Mouse (Mus musculus) liver, postnatal 0 days (tissue): Measurements from ENCODE around the gene Iqgap1. TPM values are rescaled to one million over a fixed set of nuclear protein-coding genes. Genes with fewer than 3 reads are reported as not detected.

ENCODE experiments used
- ATAC-seq: fragments of 200-750 bp; cut with Nextera tagmentation; 2 replicates; pipeline ENCODE4 v1.8.0; 2017; ENCODE audit warnings: mild to moderate bottlenecking, moderate library complexity
- DNase-seq: peaks from one replicate; pipeline ENCODE4 v3.0.0-alpha.2; 2016
- H3K27ac ChIP-seq: fragments of 300-500 bp; sonication (generic); 2 replicates; pipeline ENCODE4 v1.5.1; 2014; ENCODE audit warnings: antibody characterized with exemption, moderate library complexity, mild to moderate bottlenecking, low read depth
- H3K27me3 ChIP-seq: fragments of 300-500 bp; sonication (generic); 2 replicates; pipeline ENCODE4 v1.6.1; 2014; ENCODE audit warnings: low read length, control low read depth, mixed read lengths; ENCODE audit not compliant: insufficient read depth
- H3K36me3 ChIP-seq: fragments of 300-500 bp; sonication (generic); replicated peaks from 2 replicates; pipeline ENCODE4 v1.6.1; 2014; ENCODE audit warnings: mild to moderate bottlenecking, control low read depth, low read length, moderate library complexity, mixed read lengths; ENCODE audit not compliant: insufficient read depth
- H3K4me1 ChIP-seq: fragments of 300-500 bp; sonication (generic); 2 replicates; pipeline ENCODE4 v1.6.1; 2014; ENCODE audit warnings: antibody characterized with exemption, mild to moderate bottlenecking, control low read depth; ENCODE audit not compliant: insufficient read depth
- H3K4me2 ChIP-seq: fragments of 300-500 bp; sonication (generic); 2 replicates; pipeline ENCODE4 v1.6.1; 2014; ENCODE audit warnings: low read depth, mild to moderate bottlenecking, low read length, moderate library complexity, mixed read lengths
- H3K4me3 ChIP-seq: fragments of 300-500 bp; sonication (generic); 2 replicates; pipeline ENCODE4 v1.5.1; 2014; ENCODE audit warnings: low read depth, low read length
- H3K9ac ChIP-seq: fragments of 300-500 bp; sonication (generic); replicated peaks from 2 replicates; pipeline ENCODE4 v1.6.1; 2014; ENCODE audit warnings: mild to moderate bottlenecking, moderate library complexity
- H3K9me3 ChIP-seq: fragments of 300-500 bp; sonication (generic); 2 replicates; pipeline ENCODE4 v1.6.1; 2016; ENCODE audit warnings: mild to moderate bottlenecking, control low read depth, low read length, mixed read lengths
- CTCF ChIP-seq: sonication (generic); IDR thresholded peaks from 2 replicates; pipeline ENCODE4 v1.5.1; 2016; ENCODE audit warnings: antibody characterized with exemption, low read depth
- EP300 ChIP-seq: IDR thresholded peaks from 2 replicates; pipeline ENCODE4 v1.6.1; 2016; ENCODE audit warnings: antibody characterized with exemption, low read depth, mild to moderate bottlenecking
- WGBS: fragments of 180-500 bp; shearing (Covaris S2); extraction: QIAGEN DNeasy Blood & Tissue Kit; methylation state at CpG from one replicate; pipeline ENCODE4 v1.1.7; 2014; ENCODE audit not compliant: insufficient replicate concordance; 5-methylcytosine and 5-hydroxymethylcytosine counted together
- polyA plus RNA-seq: library from polyadenylated mRNA; unstranded; fragments of >200 nt; fragmentation: Nextera tagmentation; extraction: Ambion mirVana; gene quantifications from 2 replicates; pipeline ENCODE4 v1.2.1, GENCODE M21; 2015

Gene Iqgap1
- polyA plus RNA-seq, 1 experiment from 2014 or later, result 13.6 TPM

DNA sequence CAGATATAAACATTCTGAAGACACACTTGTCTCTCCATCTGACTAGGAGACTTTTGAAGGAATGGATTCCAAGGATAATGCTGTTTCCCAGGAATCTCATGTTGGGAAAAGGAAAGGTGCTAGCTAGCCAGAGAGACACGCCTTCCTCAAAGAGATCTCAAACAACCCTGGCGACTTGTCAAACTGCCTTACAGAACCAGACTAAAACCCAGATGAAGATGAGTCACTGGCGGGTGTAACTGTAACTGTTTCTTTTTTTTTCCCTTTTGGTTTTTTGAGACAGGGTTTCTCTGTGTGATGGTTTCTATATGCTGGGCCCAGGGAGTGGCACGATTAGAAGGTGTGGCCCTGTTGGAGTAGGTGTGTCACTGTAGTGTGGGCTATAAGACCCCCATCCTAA is 15.2 kb upstream of the Iqgap1 start:
- 77% methylated on average over 4 of the region's 4 CpGs for WGBS

DNA sequence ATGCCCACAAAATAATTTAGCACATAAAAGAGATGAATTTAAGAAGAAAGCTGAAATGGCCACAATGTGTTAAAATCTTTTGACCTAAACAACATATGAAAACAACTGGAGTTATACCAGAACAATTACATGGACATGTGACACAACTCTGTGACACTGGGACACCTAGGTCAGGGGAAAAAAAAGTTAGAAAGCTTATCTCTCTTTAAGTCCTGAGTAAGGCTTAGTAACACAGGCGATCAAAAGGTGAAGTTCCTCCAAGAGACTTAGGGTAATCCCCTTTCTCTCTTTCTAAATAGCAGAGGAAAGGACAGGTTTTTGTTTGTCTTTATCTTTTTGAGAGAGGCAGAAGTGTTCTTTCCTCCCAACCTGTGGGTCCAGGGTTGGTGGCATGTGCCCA is 14.5 kb upstream of the Iqgap1 start:
- Histone ChIP-seq H3K27me3 (no peaks in the 10 kb centered on the region), H3K4me1 (no peaks in the 10 kb centered on the region), H3K9ac (no peak overlapping the region), H3K4me3 (no peak overlapping the region), H3K4me2 (no peak overlapping the region), H3K27ac (no peak overlapping the region), H3K36me3 (no peaks in the 10 kb centered on the region), H3K9me3 (no peaks in the 10 kb centered on the region)
- DNase-seq, result no peak
- TF ChIP-seq CTCF (no peak), EP300 (no peak)
- ATAC-seq, result no peak
- whole genome bisulfite sequencing, result 33% methylated on average over 1 of the region's 1 CpGs

More for the DNA sequence above, 15.2 kb upstream of the Iqgap1 start:
- H3K27me3 ChIP-seq, result no peaks in the 10 kb centered on the region
- no peak overlapping the region for H3K4me3 ChIP-seq
- H3K9me3 ChIP-seq, result no peaks in the 10 kb centered on the region
- H3K4me2 ChIP-seq, result no peak overlapping the region
- DNase-seq, result no peak
- ATAC-seq, result no peak
- H3K9ac ChIP-seq, result no peak overlapping the region
- no peaks in the 10 kb centered on the region for H3K4me1 ChIP-seq
- H3K27ac ChIP-seq, result no peak overlapping the region
- TF ChIP-seq EP300 (no peak), CTCF (no peak)
- no peaks in the 10 kb centered on the region for H3K36me3 ChIP-seq

DNA sequence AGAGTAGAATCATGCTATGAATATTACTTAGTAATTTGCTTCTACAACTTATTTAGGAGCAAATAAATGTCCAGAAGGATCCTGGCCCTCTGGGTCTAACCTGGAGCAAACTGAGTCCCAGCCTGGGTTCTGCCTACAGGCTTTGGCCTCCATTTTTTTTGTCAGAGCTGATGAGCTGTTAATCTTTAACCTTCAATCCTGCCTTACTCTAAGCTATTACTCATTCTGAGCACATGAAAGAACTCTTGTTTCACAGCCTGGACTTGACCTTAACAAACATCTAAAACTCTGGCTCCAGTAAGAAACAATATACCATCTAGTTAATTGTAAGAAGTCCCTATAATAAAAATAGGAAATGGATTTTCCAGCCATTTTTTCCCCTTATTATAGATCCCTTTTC is 14.0 kb upstream of the Iqgap1 start:
- Histone ChIP-seq H3K27me3 (no peaks in the 10 kb centered on the region), H3K9me3 (no peaks in the 10 kb centered on the region), H3K4me2 (no peak overlapping the region), H3K27ac (no peak overlapping the region), H3K9ac (no peak overlapping the region), H3K4me3 (no peak overlapping the region), H3K4me1 (no peaks in the 10 kb centered on the region), H3K36me3 (no peaks in the 10 kb centered on the region)
- DNase-seq, result no peak
- no peak for ATAC-seq
- TF ChIP-seq CTCF (no peak), EP300 (no peak)

DNA sequence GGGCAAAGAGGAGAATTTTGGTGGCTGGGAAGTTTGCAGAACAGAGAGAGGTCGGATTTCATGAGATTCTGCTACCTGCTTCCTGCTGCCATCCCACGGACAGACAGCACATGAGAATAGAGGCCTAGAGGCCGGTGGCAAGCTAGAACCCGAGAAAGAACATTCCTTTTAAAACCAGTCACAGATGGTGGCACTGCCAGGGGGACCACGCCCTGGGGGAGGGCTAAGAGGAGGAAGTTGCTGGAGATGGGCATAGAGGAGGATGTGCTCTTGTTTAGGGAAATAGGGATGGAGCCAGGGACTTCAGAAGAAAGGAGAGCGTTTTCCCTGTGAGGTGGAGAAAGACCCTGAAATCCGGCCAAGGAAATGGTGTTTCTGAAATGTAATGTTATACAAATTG is 12.5 kb upstream of the Iqgap1 start:
- Histone ChIP-seq H3K9me3 (no peaks in the 10 kb centered on the region), H3K4me3 (no peak overlapping the region), H3K4me1 (no peaks in the 10 kb centered on the region), H3K27me3 (no peaks in the 10 kb centered on the region), H3K9ac (no peak overlapping the region), H3K27ac (no peak overlapping the region), H3K4me2 (no peak overlapping the region), H3K36me3 (no peaks in the 10 kb centered on the region)
- DNase-seq (no peak), ATAC-seq (no peak)
- TF ChIP-seq EP300 (no peak), CTCF (no peak)
- WGBS, result 50% methylated on average over 7 of the region's 7 CpGs

GRCm38 (mm10) chr7:80837736-80838135 is 12.0 kb upstream of the Iqgap1 start:
- 56% methylated on average over 9 of the region's 9 CpGs for WGBS
- Histone ChIP-seq H3K4me1 (peaks cover 3% of the 10 kb centered on the region; the same call in 1 of the 2 replicates), H3K9ac (no peak overlapping the region), H3K27ac (no peak overlapping the region), H3K4me3 (no peak overlapping the region), H3K4me2 (no peak overlapping the region), H3K27me3 (no peaks in the 10 kb centered on the region), H3K36me3 (no peaks in the 10 kb centered on the region), H3K9me3 (no peaks in the 10 kb centered on the region)
- ATAC-seq, result peak; percentile 43
- peak; percentile 29 for DNase-seq
- TF ChIP-seq CTCF (no peak), EP300 (no peak)

GRCm38 (mm10) chr7:80835984-80836652 is 10.3 kb upstream of the Iqgap1 start:
- no peak for DNase-seq
- Histone ChIP-seq H3K27ac (no peak overlapping the region), H3K4me2 (no peak overlapping the region)

More at GRCm38 (mm10) chr7:80835984-80836652, 10.3 kb upstream of the Iqgap1 start:
- Histone ChIP-seq H3K36me3 (no peaks in the 10 kb centered on the region), H3K9me3 (no peaks in the 10 kb centered on the region), H3K27me3 (no peaks in the 10 kb centered on the region), H3K4me3 (no peak overlapping the region), H3K9ac (no peak overlapping the region), H3K4me1 (peaks cover 5% of the 10 kb centered on the region; the same call in 1 of the 2 replicates)
- 66% methylated on average over 4 of the region's 4 CpGs for WGBS
- TF ChIP-seq CTCF (no peak), EP300 (no peak)
- no peak for ATAC-seq
